Mouse (Mus musculus) spleen, adult 2 months (tissue): ENCODE measurements around the gene Iqschfp.

Source experiments
- CTCF ChIP-seq: fragments of 200-500 bp; IDR thresholded peaks from 2 replicates; pipeline ENCODE4 v1.5.1; 2011; ENCODE audit warnings: mild to moderate bottlenecking, inconsistent platforms; ENCODE audit not compliant: insufficient read depth, insufficient read length, insufficient replicate concordance; ENCODE audit errors: extremely low read depth
- POLR2A ChIP-seq: fragments of 200-500 bp; IDR thresholded peaks from 2 replicates; pipeline ENCODE4 v1.6.1; 2011; ENCODE audit warnings: low read depth, low read length, inconsistent platforms

DNA sequence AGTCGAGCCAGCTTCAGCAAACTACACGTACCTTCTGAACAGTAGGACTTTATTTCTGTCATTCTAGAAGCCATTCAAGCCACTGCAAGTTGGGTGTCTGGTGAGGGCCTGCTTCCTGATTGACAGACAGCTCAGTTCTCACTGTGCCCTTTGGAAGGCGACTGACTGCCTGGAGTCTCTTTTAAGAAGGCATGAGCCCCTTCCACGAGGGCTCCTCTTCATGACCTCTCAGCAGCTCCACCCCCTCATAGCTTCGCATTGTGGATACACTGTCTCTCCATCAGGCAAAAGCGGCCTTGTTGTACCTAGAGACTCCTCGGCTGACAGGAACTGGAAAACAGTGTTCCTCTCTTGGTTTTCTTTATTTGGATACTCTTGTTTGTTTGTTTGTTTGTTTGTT, 676.7 kb downstream of the Iqschfp start:
- TF ChIP-seq CTCF (no peak), POLR2A (no peak)
